Mouse (Mus musculus) neural tube, embryonic 11.5 days (tissue): ENCODE results near the gene Chaf1b. TPM values are rescaled to one million over a fixed set of nuclear protein-coding genes. Genes with fewer than 3 reads are reported as not detected.

Source experiments
- polyA plus RNA-seq: library from polyadenylated mRNA; unstranded; fragments of >200 nt; fragmentation: Nextera tagmentation; extraction: Ambion mirVana; gene quantifications from 2 replicates; pipeline ENCODE4 v1.2.1, GENCODE M21; 2014

The Chaf1b gene
- polyA plus RNA-seq, 1 experiment from 2014 or later: 87.2 TPM

Other genes with a start within 250 kb of the Chaf1b start
- gene Cbr3, start 200.7 kb upstream of the Chaf1b start, polyA plus RNA-seq: 0.69 and 1.7 TPM in 2 replicates
- 16.5 and 24.4 TPM in 2 replicates for gene Dop1b, start 172.0 kb upstream of the Chaf1b start, polyA plus RNA-seq
- gene Morc3, start 51.8 kb upstream of the Chaf1b start, polyA plus RNA-seq: 33.4 and 34.5 TPM in 2 replicates
- 0.22 and 0.52 TPM in 2 replicates for gene Cldn14, start 124.9 kb downstream of the Chaf1b start, polyA plus RNA-seq
- 0.16 and 0.35 TPM in 2 replicates for gene Sim2, start 201.0 kb downstream of the Chaf1b start, polyA plus RNA-seq